Mouse (Mus musculus) neural tube, embryonic 14.5 days (tissue): ENCODE results near the gene Cd79b. TPM values are rescaled to one million over a fixed set of nuclear protein-coding genes. Genes with fewer than 3 reads are reported as not detected.
"Not testable (repeated sequence)": the region's sequence is repeated elsewhere in the genome, so short reads cannot be mapped to it uniquely, and the experiment has no call there.

Experiments
- ATAC-seq: fragments of 200-750 bp; cut with Nextera tagmentation; 2 replicates; pipeline ENCODE4 v1.8.0; 2017; ENCODE audit warnings: low read depth, mild to moderate bottlenecking, moderate TSS enrichment, moderate library complexity
- H3K27ac ChIP-seq: fragments of 300-500 bp; sonication (generic); 2 replicates; pipeline ENCODE4 v1.5.1; 2014; ENCODE audit warnings: low read depth, mild to moderate bottlenecking, control low read depth, low read length, moderate library complexity, mixed read lengths
- H3K27me3 ChIP-seq: fragments of 300-500 bp; sonication (generic); 2 replicates; pipeline ENCODE4 v1.6.1; 2014; ENCODE audit warnings: low read length; ENCODE audit not compliant: control insufficient read depth, insufficient read depth
- H3K36me3 ChIP-seq: fragments of 300-500 bp; sonication (generic); 2 replicates; pipeline ENCODE4 v1.6.1; 2014; ENCODE audit warnings: low read length, mixed read lengths; ENCODE audit not compliant: control insufficient read depth, insufficient read depth
- H3K4me1 ChIP-seq: fragments of 300-500 bp; sonication (generic); 2 replicates; pipeline ENCODE4 v1.6.1; 2014; ENCODE audit warnings: low read length; ENCODE audit not compliant: control insufficient read depth, insufficient read depth
- H3K4me2 ChIP-seq: fragments of 300-500 bp; sonication (generic); 2 replicates; pipeline ENCODE4 v1.6.1; 2014; ENCODE audit warnings: mild to moderate bottlenecking, low read depth, low read length, control low read depth
- H3K4me3 ChIP-seq: fragments of 300-500 bp; sonication (generic); 2 replicates; pipeline ENCODE4 v1.5.1; 2014; ENCODE audit warnings: low read depth, low read length, control low read depth, mixed read lengths
- H3K9ac ChIP-seq: fragments of 300-500 bp; sonication (generic); replicated peaks from 2 replicates; pipeline ENCODE4 v1.6.1; 2014; ENCODE audit warnings: low read depth, mild to moderate bottlenecking, control low read depth, low read length, mixed read lengths
- H3K9me3 ChIP-seq: fragments of 300-500 bp; sonication (generic); 2 replicates; pipeline ENCODE4 v1.6.1; 2016; ENCODE audit warnings: low read length; ENCODE audit not compliant: control insufficient read depth
- WGBS: fragments of 180-500 bp; shearing (Covaris S2); extraction: QIAGEN DNeasy Blood & Tissue Kit; methylation state at CpG from one replicate; pipeline ENCODE4 v1.1.7; 2014; 5-methylcytosine and 5-hydroxymethylcytosine counted together
- polyA plus RNA-seq: library from polyadenylated mRNA; unstranded; fragments of >200 nt; fragmentation: Nextera tagmentation; extraction: Ambion mirVana; gene quantifications from 2 replicates; pipeline ENCODE4 v1.2.1, GENCODE M21; 2014

Cd79b gene
- polyA plus RNA-seq, 1 experiment from 2014 or later = 0.68 TPM

GRCm38 (mm10) chr11:106344910-106345309 lies 30.3 kb upstream of the Cd79b start:
- H3K4me3 ChIP-seq = no peak overlapping the region
- no peak for ATAC-seq
- H3K27me3 ChIP-seq = no peaks in the 10 kb centered on the region
- WGBS = 60% methylated on average over 6 of the region's 6 CpGs
- no peak overlapping the region for H3K27ac ChIP-seq
- H3K4me2 ChIP-seq = no peak overlapping the region
- H3K36me3 ChIP-seq = no peaks in the 10 kb centered on the region
- no peaks in the 10 kb centered on the region for H3K9me3 ChIP-seq
- H3K4me1 ChIP-seq = no peaks in the 10 kb centered on the region
- no peak overlapping the region for H3K9ac ChIP-seq

- H3K9ac ChIP-seq = no peak overlapping the region
- no peaks in the 10 kb centered on the region for H3K27me3 ChIP-seq
- H3K9me3 ChIP-seq = no peaks in the 10 kb centered on the region
- no peak overlapping the region for H3K4me2 ChIP-seq
- no peak for ATAC-seq
- H3K36me3 ChIP-seq = no peaks in the 10 kb centered on the region
- H3K4me1 ChIP-seq = no peaks in the 10 kb centered on the region
- WGBS = 80% methylated on average over 9 of the region's 9 CpGs
- H3K27ac ChIP-seq = no peak overlapping the region
- H3K4me3 ChIP-seq = no peak overlapping the region
These were observed 26.5 kb upstream of the Cd79b start for GRCm38 (mm10) chr11:106340990-106341520.

- H3K36me3 ChIP-seq, H3K27me3 ChIP-seq, H3K9me3 ChIP-seq, H3K4me3 ChIP-seq, H3K27ac ChIP-seq, H3K4me2 ChIP-seq, ATAC-seq, H3K9ac ChIP-seq, H3K4me1 ChIP-seq: not testable (repeated sequence)
- 85% methylated on average over 4 of the region's 4 CpGs for WGBS
These were observed 24.8 kb upstream of the Cd79b start for GRCm38 (mm10) chr11:106339323-106339722.

GRCm38 (mm10) chr11:106338870-106339269 lies 24.3 kb upstream of the Cd79b start:
- Histone ChIP-seq H3K9me3 (no peaks in the 10 kb centered on the region), H3K27ac (no peak overlapping the region), H3K4me3 (no peak overlapping the region), H3K27me3 (no peaks in the 10 kb centered on the region), H3K9ac (no peak overlapping the region), H3K36me3 (no peaks in the 10 kb centered on the region), H3K4me1 (no peaks in the 10 kb centered on the region), H3K4me2 (no peak overlapping the region)
- no peak for ATAC-seq
- WGBS = 81% methylated on average over 7 of the region's 7 CpGs

- H3K36me3 ChIP-seq = no peaks in the 10 kb centered on the region
- H3K9ac ChIP-seq = no peak overlapping the region
- no peak overlapping the region for H3K4me2 ChIP-seq
- no peak overlapping the region for H3K4me3 ChIP-seq
- no peak overlapping the region for H3K27ac ChIP-seq
- no peak for ATAC-seq
- no peaks in the 10 kb centered on the region for H3K9me3 ChIP-seq
- 75% methylated on average over 5 of the region's 5 CpGs for WGBS
- H3K4me1 ChIP-seq = no peaks in the 10 kb centered on the region
- no peaks in the 10 kb centered on the region for H3K27me3 ChIP-seq
These were observed 23.5 kb upstream of the Cd79b start for GRCm38 (mm10) chr11:106338029-106338428.

- no peaks in the 10 kb centered on the region for H3K36me3 ChIP-seq
- 18% methylated on average over 2 of the region's 2 CpGs for WGBS
- no peak for ATAC-seq
- no peak overlapping the region for H3K4me2 ChIP-seq
- H3K9me3 ChIP-seq = no peaks in the 10 kb centered on the region
- H3K27ac ChIP-seq = no peak overlapping the region
- no peaks in the 10 kb centered on the region for H3K4me1 ChIP-seq
- H3K4me3 ChIP-seq = no peak overlapping the region
- no peaks in the 10 kb centered on the region for H3K27me3 ChIP-seq
- H3K9ac ChIP-seq = no peak overlapping the region
These were observed 19.5 kb upstream of the Cd79b start for GRCm38 (mm10) chr11:106334066-106334465.

- Histone ChIP-seq H3K4me2 (no peak overlapping the region), H3K4me3 (no peak overlapping the region), H3K9ac (no peak overlapping the region), H3K9me3 (no peaks in the 10 kb centered on the region), H3K4me1 (no peaks in the 10 kb centered on the region), H3K27me3 (no peaks in the 10 kb centered on the region), H3K27ac (no peak overlapping the region), H3K36me3 (no peaks in the 10 kb centered on the region)
- 52% methylated on average over 4 of the region's 4 CpGs for WGBS
- no peak for ATAC-seq
These were observed 17.9 kb upstream of the Cd79b start for GRCm38 (mm10) chr11:106332458-106332857.

GRCm38 (mm10) chr11:106329682-106330081 lies 15.1 kb upstream of the Cd79b start:
- no peak overlapping the region for H3K4me3 ChIP-seq
- no peak overlapping the region for H3K9ac ChIP-seq
- no peaks in the 10 kb centered on the region for H3K27me3 ChIP-seq
- WGBS = 73% methylated on average over 7 of the region's 7 CpGs
- no peak for ATAC-seq
- H3K36me3 ChIP-seq = no peaks in the 10 kb centered on the region
- no peak overlapping the region for H3K27ac ChIP-seq
- H3K4me1 ChIP-seq = no peaks in the 10 kb centered on the region
- H3K9me3 ChIP-seq = no peaks in the 10 kb centered on the region
- no peak overlapping the region for H3K4me2 ChIP-seq

GRCm38 (mm10) chr11:106329128-106329527 lies 14.6 kb upstream of the Cd79b start:
- 77% methylated on average over 6 of the region's 6 CpGs for WGBS

More at GRCm38 (mm10) chr11:106329128-106329527, 14.6 kb upstream of the Cd79b start:
- no peak for ATAC-seq
- Histone ChIP-seq H3K4me2 (no peak overlapping the region), H3K36me3 (no peaks in the 10 kb centered on the region), H3K4me1 (no peaks in the 10 kb centered on the region), H3K27ac (no peak overlapping the region), H3K4me3 (no peak overlapping the region), H3K9me3 (no peaks in the 10 kb centered on the region), H3K27me3 (no peaks in the 10 kb centered on the region), H3K9ac (no peak overlapping the region)
